ENCODE assay signal across 9 mouse cellular contexts in genomic region chr8:124318612-124319315, GRCm38 (mm10).
DNase-seq lines count a peak whose midpoint lies in the region; ATAC-seq and TF ChIP-seq lines count a peak whose summit lies in the region.
"Had no signal": no experiment of that assay in that cellular context is flagged by ENCODE, and none has a peak within 500 bp of the region (broad histone marks: within the 10 kb centered on the region; RNA-seq: fewer than 3 reads in every experiment).

No protein-coding gene starts in this region.

- H3K27ac ChIP-seq in heart, embryonic 12.5 days (ENCODE audit: poor library complexity, severe bottlenecking) = 0 out of 2 replicates have a peak overlapping the region, but pooled peaks have one; percentile 12
- no peak overlapping the region for H3K27ac ChIP-seq in liver, postnatal 0 days (ENCODE audit: low read depth)
- H3K27ac ChIP-seq: midbrain, embryonic 15.5 days had no signal

- H3K27me3 ChIP-seq in heart, embryonic 12.5 days (replicated peaks) = no peaks in the 10 kb centered on the region
- no peaks in the 10 kb centered on the region for H3K27me3 ChIP-seq in liver, postnatal 0 days (ENCODE audit: insufficient read depth, low read length)
- H3K27me3 ChIP-seq: midbrain, embryonic 15.5 days had no signal

- TF ChIP-seq CTCF in liver, postnatal 0 days (IDR thresholded peaks at IDR 0.05; ENCODE audit: low read depth) = no peak

- no peak overlapping the region for H3K4me2 ChIP-seq in heart, embryonic 12.5 days
- H3K4me2 ChIP-seq in liver, postnatal 0 days (ENCODE audit: low read depth, low read length) = no peak overlapping the region
- H3K4me2 ChIP-seq: midbrain, embryonic 15.5 days had no signal

- 38% methylated on average over 11 of the region's 11 CpGs for WGBS in heart, embryonic 12.5 days
- 40% methylated on average over 11 of the region's 11 CpGs for WGBS in liver, postnatal 0 days (ENCODE audit: insufficient replicate concordance)

- peak; percentile 70 to 79 for DNase-seq in cerebellum, postnatal 10 days
- DNase-seq in cerebellum, postnatal 36 days = no peak
- DNase-seq in NIH3T3 (ENCODE audit: low read depth) = peak; percentile 57
- DNase-seq in liver, postnatal 0 days = no peak
- no peak for DNase-seq in MN1 (ENCODE audit: low spot score)
- no peak for DNase-seq in urinary bladder, postnatal 25 days (ENCODE audit: low spot score)
- no peak for DNase-seq in kidney, adult 9 months

- H3K9ac ChIP-seq in heart, embryonic 12.5 days = peak overlapping the region; percentile 26
- no peak overlapping the region for H3K9ac ChIP-seq in liver, postnatal 0 days (replicated peaks)
- H3K9ac ChIP-seq: midbrain, embryonic 15.5 days had no signal

- H3K4me1 ChIP-seq in heart, embryonic 12.5 days (replicated peaks) = peaks cover 60% of the 10 kb centered on the region
- peaks cover 14% of the 10 kb centered on the region for H3K4me1 ChIP-seq in liver, postnatal 0 days (ENCODE audit: insufficient read depth)

- ATAC-seq in heart, embryonic 12.5 days (ENCODE audit: insufficient number of reproducible peaks, low FRiP score) = no peak
- peak; percentile 41 for ATAC-seq in liver, postnatal 0 days
- ATAC-seq: midbrain, embryonic 15.5 days had no signal

- no peak overlapping the region for H3K4me3 ChIP-seq in heart, embryonic 12.5 days
- no peak overlapping the region for H3K4me3 ChIP-seq in liver, postnatal 0 days (ENCODE audit: low read depth, low read length)
- H3K4me3 ChIP-seq: midbrain, embryonic 15.5 days had no signal

- no peak for TF ChIP-seq EP300 in liver, postnatal 0 days (IDR thresholded peaks at IDR 0.05; ENCODE audit: low read depth)

- peaks cover 17% of the 10 kb centered on the region for H3K36me3 ChIP-seq in heart, embryonic 12.5 days
- peaks cover 3% of the 10 kb centered on the region for H3K36me3 ChIP-seq in liver, postnatal 0 days (replicated peaks; ENCODE audit: insufficient read depth, low read length)

- H3K9me3 ChIP-seq in heart, embryonic 12.5 days (replicated peaks) = no peaks in the 10 kb centered on the region
- H3K9me3 ChIP-seq in liver, postnatal 0 days (ENCODE audit: low read length) = no peaks in the 10 kb centered on the region
- H3K9me3 ChIP-seq: midbrain, embryonic 15.5 days had no signal

Comparison
In these comparisons a context has a peak if more than half of its experiments do, and no peak if none do; other contexts are left out.
1. DNase-seq: peak in cerebellum, postnatal 10 days (2 of 2) and NIH3T3 (single experiment); none in cerebellum, postnatal 36 days (0 of 2), liver, postnatal 0 days (single experiment), MN1 (single experiment), urinary bladder, postnatal 25 days (single experiment) and kidney, adult 9 months (single experiment).